Mouse (Mus musculus) cerebellum, postnatal 10 days (tissue): ENCODE data around the gene Gm10197.
"Not testable (repeated sequence)": the region's sequence is repeated elsewhere in the genome, so short reads cannot be mapped to it uniquely, and the experiment has no call there.

ENCODE experiments used
- DNase-seq, 2 experiments: peaks; one replicate each; pipeline ENCODE4 v3.0.0; 2021; ENCODE audit warnings: mixed read lengths in 2 of 2

The Gm10197 gene

DNA sequence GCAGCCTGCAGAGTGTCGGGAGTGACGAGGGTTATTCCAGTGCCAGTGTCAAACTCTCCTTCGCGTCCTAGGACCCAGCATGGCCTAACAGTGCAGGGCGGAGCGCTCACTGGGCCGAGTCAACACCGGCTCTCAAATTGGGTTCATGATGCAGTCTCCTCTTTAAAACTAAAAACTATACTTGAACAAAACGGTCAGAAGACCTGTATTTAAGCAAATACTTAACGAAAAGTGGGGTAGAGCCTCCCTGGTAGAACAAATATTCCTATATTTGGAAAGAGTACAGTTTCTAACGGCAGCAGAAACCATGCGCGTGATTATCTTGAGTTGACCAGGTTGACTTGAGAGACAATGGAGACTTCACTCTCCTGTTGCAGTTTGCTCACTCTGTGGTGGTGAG is at the start of gene Gm10197:
TSS of gene Gm10197 (minus strand) at position 101 of the 400 bp plus-strand sequence.
- DNase-seq = no peak

GRCm38 (mm10) chr19:53420924-53421582 is 49.5 kb upstream of the Gm10197 start:
- peak; percentile 80 to 82 for DNase-seq

GRCm38 (mm10) chr19:53419834-53420233 is 48.3 kb upstream of the Gm10197 start:
- DNase-seq = peak; percentile 82 to 87

GRCm38 (mm10) chr19:53415198-53415597 is 43.6 kb upstream of the Gm10197 start:
- DNase-seq = no peak

- no peak for DNase-seq
These were observed 43.1 kb upstream of the Gm10197 start for GRCm38 (mm10) chr19:53414650-53415049.

DNA sequence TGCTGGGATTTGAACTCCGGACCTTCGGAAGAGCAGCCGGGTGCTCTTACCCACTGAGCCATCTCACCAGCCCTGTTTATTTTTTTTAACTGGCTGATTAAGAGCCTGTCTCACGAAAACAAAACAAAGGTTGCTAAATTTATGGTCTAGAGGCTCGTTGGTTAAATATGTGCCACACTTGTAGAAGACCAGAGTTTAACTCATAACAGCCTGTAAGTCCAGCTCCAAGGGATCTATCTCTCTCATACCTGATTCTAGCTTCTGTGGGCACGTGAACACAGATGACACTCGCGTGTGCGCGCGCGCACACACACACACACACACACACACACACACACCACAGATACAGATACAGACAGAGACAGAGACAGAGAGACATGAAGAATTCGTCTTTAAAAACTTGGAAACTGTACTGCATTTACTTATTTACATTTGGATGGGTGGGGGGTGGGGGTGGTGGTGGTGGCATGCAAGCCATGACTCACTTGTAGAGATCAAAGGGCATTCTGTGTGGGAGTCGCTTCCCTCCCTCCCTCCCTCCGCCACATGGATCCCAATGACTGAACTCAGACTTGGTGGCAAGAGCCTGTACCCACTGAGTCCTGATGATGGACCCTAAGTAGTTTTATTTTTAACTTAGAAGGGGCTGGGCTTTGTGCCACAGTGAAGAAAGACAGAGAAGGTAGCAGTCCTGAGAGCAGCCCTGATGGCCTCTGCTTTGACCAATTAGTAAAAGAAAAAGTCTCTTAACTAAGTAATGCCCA is 42.2 kb upstream of the Gm10197 start:
- DNase-seq = no peak

- no peak for DNase-seq
These were observed 40.7 kb upstream of the Gm10197 start for GRCm38 (mm10) chr19:53412149-53412848.

DNA sequence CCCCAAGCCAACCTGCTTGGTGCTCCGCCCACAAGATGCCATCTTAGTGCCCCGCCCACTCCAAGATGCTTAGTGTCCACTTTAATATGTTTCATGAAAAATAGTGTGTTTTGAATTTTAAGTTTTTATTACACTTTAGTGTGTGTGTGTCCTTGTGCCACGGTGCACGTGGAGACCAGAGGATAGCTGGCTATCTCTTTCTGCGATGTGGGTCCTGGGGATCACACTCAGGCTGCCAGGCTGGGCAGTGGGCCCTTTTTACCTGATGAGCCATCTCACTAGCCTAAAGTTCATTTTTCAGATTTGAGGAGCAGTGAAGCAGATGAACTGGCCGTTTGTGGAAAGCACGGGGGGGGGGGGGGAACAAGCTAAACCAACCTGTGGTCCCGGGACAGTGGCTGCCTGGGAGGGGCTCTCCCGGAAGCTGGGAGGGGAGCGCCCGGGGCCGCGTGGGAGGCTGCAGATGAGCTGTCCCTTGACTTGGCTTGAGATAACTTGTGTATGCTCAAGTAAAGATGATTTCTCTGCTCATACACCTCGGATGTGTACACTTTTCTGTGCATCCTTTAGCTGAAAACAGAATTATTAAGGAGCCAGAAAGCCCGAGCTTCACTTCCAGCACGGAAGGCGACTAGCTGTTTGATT is 38.2 kb upstream of the Gm10197 start:
- no peak for DNase-seq

- DNase-seq = no peak
These were observed 36.8 kb upstream of the Gm10197 start for GRCm38 (mm10) chr19:53408398-53408797.

DNA sequence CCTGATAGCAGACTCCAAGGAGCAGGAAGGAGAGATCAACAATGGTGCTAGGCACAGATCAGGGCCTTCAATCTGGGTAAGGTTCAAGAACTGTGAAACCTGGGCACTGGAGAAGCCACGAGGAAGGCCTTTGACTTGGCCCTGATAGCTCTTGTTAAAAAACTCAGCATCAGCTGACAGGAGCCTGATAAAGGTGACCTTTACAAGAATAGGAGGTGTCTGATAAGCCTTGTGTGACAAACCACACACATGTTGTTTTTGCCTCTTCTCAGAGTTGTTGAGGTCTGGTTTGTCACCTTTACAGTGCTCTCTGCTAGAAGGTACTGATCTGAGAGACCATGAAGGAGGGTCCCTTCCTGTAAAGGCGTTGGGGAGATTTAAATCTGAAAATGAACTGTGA is 35.8 kb upstream of the Gm10197 start:
- no peak for DNase-seq

DNA sequence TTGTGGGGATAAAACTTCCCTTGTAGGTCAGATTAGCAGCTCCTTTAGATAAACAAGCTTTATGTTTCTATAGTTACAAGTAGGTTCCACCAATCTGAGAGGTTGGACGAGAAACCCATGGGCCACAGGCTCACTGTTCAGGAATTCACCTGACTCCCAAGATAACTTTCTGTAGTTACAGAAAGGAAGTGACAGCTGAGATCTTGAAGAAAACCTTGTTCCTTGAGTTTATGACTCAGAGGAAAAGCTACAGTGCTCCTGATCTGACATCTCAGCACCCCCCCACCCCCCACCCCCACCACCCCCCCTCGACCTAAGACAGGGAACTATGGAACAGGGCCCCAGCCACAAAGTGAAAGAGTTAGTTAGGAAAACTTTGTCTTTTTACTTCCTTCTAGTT is 34.2 kb upstream of the Gm10197 start:
- no peak for DNase-seq

GRCm38 (mm10) chr19:53404837-53405356 is 33.3 kb upstream of the Gm10197 start:
- peak; percentile 99 for DNase-seq

GRCm38 (mm10) chr19:53404219-53404836 is 32.8 kb upstream of the Gm10197 start:
- DNase-seq = peak; percentile 79 to 83

DNA sequence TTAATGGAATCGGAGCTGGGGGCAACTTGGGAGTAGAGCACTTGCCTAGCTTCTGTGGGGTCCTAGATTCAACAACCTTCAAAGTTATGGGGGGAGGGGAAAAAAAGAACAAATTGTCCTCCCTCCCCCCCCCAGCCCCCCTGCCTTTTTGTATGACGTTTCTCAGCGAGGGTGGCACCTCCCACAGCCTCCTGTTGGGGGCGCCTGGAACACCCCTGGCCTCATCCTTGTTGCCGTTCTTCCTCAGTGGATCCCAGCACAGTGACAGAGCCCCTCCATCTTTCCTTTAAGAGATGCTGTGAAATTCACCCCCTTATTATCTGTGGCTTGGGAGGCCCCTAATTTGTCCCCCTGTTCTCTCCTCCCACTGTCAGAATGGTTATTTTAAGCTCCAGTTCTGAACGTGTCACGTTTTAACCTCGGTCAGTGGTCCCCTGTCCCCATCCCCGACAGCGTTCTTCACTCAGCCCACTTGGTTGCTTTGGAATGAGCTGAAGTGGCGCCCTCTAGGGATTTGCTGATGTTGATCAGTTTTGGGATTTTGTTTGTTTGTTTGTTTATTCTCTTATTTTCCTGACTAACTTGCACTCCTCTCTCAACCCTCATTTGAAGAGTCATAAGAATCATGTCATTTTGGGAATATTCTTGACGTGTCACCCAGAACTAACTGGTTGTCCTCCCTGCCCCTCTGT is 31.3 kb upstream of the Gm10197 start:
- peak; percentile 53 to 69 for DNase-seq

- DNase-seq = peak; percentile 71 to 73
These were observed 29.0 kb upstream of the Gm10197 start for GRCm38 (mm10) chr19:53400332-53401110.

- DNase-seq = no peak
These were observed 27.6 kb upstream of the Gm10197 start for GRCm38 (mm10) chr19:53399213-53399612.

- no peak for DNase-seq
These were observed 26.1 kb upstream of the Gm10197 start for GRCm38 (mm10) chr19:53397451-53398233.

DNA sequence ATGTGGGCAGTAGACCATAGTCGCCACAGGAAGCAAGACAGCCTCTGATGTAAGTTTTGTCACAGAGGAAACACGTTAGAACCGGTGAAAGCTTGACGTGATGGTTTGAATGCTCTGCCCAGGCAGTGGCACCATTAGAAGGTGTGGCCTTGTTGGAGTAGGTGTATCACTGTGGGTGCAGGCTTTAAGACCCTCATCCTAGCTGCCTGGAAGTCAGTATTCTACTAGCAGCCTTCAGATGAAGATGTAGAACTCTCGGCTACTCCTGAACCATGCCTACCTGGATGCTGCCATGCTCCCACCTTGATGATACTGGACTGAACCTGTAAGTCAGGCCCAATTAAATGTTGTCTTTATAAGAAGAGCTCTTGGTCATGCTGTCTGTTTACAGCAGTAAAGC is 24.2 kb upstream of the Gm10197 start:
- DNase-seq = not testable (repeated sequence)

DNA sequence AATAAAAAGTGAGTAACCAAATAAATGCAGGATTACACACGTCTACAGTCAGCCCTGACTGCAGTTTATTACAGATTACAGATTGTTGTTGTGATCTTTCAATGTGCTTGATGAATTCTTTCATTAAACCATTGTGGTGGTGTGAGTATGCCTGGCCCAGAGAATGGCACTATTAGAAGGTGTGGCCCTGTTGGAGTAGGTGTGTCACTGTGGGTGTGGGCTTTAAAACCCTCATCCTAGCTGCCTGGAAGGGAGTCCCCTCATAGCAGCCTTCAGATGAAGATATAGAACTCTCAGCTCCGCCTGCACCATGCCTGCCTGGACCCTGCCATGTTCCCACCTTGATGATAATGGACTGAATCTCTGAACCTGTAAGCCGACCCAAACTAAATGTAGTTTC is 23.4 kb upstream of the Gm10197 start:
- not testable (repeated sequence) for DNase-seq

GRCm38 (mm10) chr19:53394552-53394951 is 23.0 kb upstream of the Gm10197 start:
- peak; percentile 67 to 90 for DNase-seq
